Mouse (Mus musculus) olfactory bulb, adult 2 months (tissue): ENCODE measurements around the gene Dtl. TPM values are rescaled to one million over a fixed set of nuclear protein-coding genes. Genes with fewer than 3 reads are reported as not detected.

Experiments used
- H3K27ac ChIP-seq: fragments of 200-500 bp; 2 replicates; pipeline ENCODE4 v1.5.1; 2012; ENCODE audit warnings: low read depth, low read length; ENCODE audit not compliant: insufficient read depth
- H3K4me1 ChIP-seq: fragments of 200-500 bp; 2 replicates; pipeline ENCODE4 v1.6.1; 2012; ENCODE audit warnings: low read length; ENCODE audit not compliant: control insufficient read depth, insufficient read depth
- H3K4me3 ChIP-seq: fragments of 200-500 bp; 2 replicates; pipeline ENCODE4 v1.5.1; 2012; ENCODE audit warnings: mild to moderate bottlenecking, low read depth, low read length, moderate library complexity; ENCODE audit not compliant: insufficient read depth
- CTCF ChIP-seq: fragments of 200-500 bp; IDR thresholded peaks from 2 replicates; pipeline ENCODE4 v1.5.1; 2012; ENCODE audit warnings: low read depth, mild to moderate bottlenecking, low read length, moderate library complexity; ENCODE audit not compliant: insufficient read depth
- POLR2A ChIP-seq: fragments of 200-500 bp; IDR thresholded peaks from 2 replicates; pipeline ENCODE4 v1.6.1; 2012; ENCODE audit warnings: mild to moderate bottlenecking, low read depth, low read length, moderate library complexity; ENCODE audit not compliant: insufficient read depth
- WGBS: fragments of 180-500 bp; shearing (Covaris S2); methylation state at CpG from one replicate; pipeline ENCODE4 v1.1.7; 2018; 5-methylcytosine and 5-hydroxymethylcytosine counted together
- polyA plus RNA-seq: library from polyadenylated mRNA; stranded (reverse); fragments of >200 nt; gene quantifications from 2 replicates; pipeline ENCODE4 v1.2.4, GENCODE M21; 2012; ENCODE audit warnings: low replicate concordance; ENCODE audit not compliant: missing spikeins, insufficient read depth, insufficient read length

Gene Dtl
- polyA plus RNA-seq, 1 experiment, result not detected

- 92% methylated on average over 1 of the region's 1 CpGs for WGBS
- Histone ChIP-seq H3K27ac (no peak overlapping the region), H3K4me1 (no peaks in the 10 kb centered on the region), H3K4me3 (no peak overlapping the region)
- no peak for TF ChIP-seq CTCF
- TF ChIP-seq POLR2A, result no peak
Observed at GRCm38 (mm10) chr1:191567859-191568258, 7.5 kb downstream of the Dtl start.

GRCm38 (mm10) chr1:191562823-191563365, 12.4 kb downstream of the Dtl start:
- TF ChIP-seq POLR2A, result no peak
- no peak for TF ChIP-seq CTCF
- Histone ChIP-seq H3K4me1 (peaks cover 3% of the 10 kb centered on the region; the same call in 1 of the 2 replicates), H3K27ac (no peak overlapping the region), H3K4me3 (no peak overlapping the region)
- WGBS, result 40% methylated on average over 6 of the region's 6 CpGs

- Histone ChIP-seq H3K4me3 (no peak overlapping the region), H3K4me1 (peaks cover 3% of the 10 kb centered on the region; the same call in 1 of the 2 replicates), H3K27ac (no peak overlapping the region)
- 57% methylated on average over 5 of the region's 5 CpGs for WGBS
- TF ChIP-seq POLR2A (no peak), CTCF (no peak)
Observed at GRCm38 (mm10) chr1:191559779-191560178, 15.6 kb downstream of the Dtl start.

GRCm38 (mm10) chr1:191557109-191557508, 18.2 kb downstream of the Dtl start:
- no peak overlapping the region for H3K4me3 ChIP-seq
- H3K27ac ChIP-seq, result no peak overlapping the region
- 81% methylated on average over 8 of the region's 8 CpGs for WGBS
- TF ChIP-seq CTCF, result no peak
- TF ChIP-seq POLR2A, result no peak
- H3K4me1 ChIP-seq, result peaks cover 3% of the 10 kb centered on the region; the same call in 1 of the 2 replicates

GRCm38 (mm10) chr1:191550786-191551185, 24.6 kb downstream of the Dtl start:
- no peaks in the 10 kb centered on the region for H3K4me1 ChIP-seq
- H3K4me3 ChIP-seq, result no peak overlapping the region
- TF ChIP-seq CTCF (no peak), POLR2A (no peak)
- H3K27ac ChIP-seq, result no peak overlapping the region
- 70% methylated on average over 4 of the region's 4 CpGs for WGBS

GRCm38 (mm10) chr1:191543747-191544146, 31.6 kb downstream of the Dtl start:
- H3K4me3 ChIP-seq, result no peak overlapping the region
- no peak overlapping the region for H3K27ac ChIP-seq
- WGBS, result 92% methylated on average over 3 of the region's 3 CpGs
- H3K4me1 ChIP-seq, result no peaks in the 10 kb centered on the region
- no peak for TF ChIP-seq POLR2A

- no peak for TF ChIP-seq CTCF
- TF ChIP-seq POLR2A, result no peak
- WGBS, result 77% methylated on average over 4 of the region's 4 CpGs
- H3K27ac ChIP-seq, result no peak overlapping the region
- H3K4me3 ChIP-seq, result no peak overlapping the region
- no peaks in the 10 kb centered on the region for H3K4me1 ChIP-seq
Observed at GRCm38 (mm10) chr1:191541619-191542018, 33.7 kb downstream of the Dtl start.

- TF ChIP-seq POLR2A (no peak), CTCF (no peak)
- no peak overlapping the region for H3K4me3 ChIP-seq
- no peak overlapping the region for H3K27ac ChIP-seq
- no peaks in the 10 kb centered on the region for H3K4me1 ChIP-seq
- WGBS, result 90% methylated on average over 9 of the region's 9 CpGs
Observed at GRCm38 (mm10) chr1:191541014-191541413, 34.3 kb downstream of the Dtl start.

GRCm38 (mm10) chr1:191540300-191540699, 35.0 kb downstream of the Dtl start:
- TF ChIP-seq CTCF (no peak), POLR2A (no peak)
- Histone ChIP-seq H3K4me1 (no peaks in the 10 kb centered on the region), H3K4me3 (no peak overlapping the region), H3K27ac (no peak overlapping the region)
- WGBS, result 75% methylated on average over 2 of the region's 2 CpGs

GRCm38 (mm10) chr1:191534896-191535295, 40.4 kb downstream of the Dtl start:
- 68% methylated on average over 2 of the region's 2 CpGs for WGBS
- Histone ChIP-seq H3K27ac (no peak overlapping the region), H3K4me1 (no peaks in the 10 kb centered on the region), H3K4me3 (no peak overlapping the region)
- TF ChIP-seq POLR2A (no peak), CTCF (no peak)
